Mouse (Mus musculus): ENCODE data around the gene Cttnbp2nl.
A peak's percentile ranks its signal among the peaks of the same experiment; 100 is the strongest.

The Cttnbp2nl gene

GRCm38 (mm10) chr3:105058627-105059513, 5.9 kb upstream of the Cttnbp2nl start:
- peak; percentile 90 for DNase-seq

GRCm38 (mm10) chr3:105055666-105056065, 2.7 kb upstream of the Cttnbp2nl start:
- no peak for DNase-seq

- no peak for DNase-seq
Measured at GRCm38 (mm10) chr3:105054952-105055351, 2.0 kb upstream of the Cttnbp2nl start.

GRCm38 (mm10) chr3:105053698-105054001, 704 bp upstream of the Cttnbp2nl start:
- no peak for DNase-seq

DNA sequence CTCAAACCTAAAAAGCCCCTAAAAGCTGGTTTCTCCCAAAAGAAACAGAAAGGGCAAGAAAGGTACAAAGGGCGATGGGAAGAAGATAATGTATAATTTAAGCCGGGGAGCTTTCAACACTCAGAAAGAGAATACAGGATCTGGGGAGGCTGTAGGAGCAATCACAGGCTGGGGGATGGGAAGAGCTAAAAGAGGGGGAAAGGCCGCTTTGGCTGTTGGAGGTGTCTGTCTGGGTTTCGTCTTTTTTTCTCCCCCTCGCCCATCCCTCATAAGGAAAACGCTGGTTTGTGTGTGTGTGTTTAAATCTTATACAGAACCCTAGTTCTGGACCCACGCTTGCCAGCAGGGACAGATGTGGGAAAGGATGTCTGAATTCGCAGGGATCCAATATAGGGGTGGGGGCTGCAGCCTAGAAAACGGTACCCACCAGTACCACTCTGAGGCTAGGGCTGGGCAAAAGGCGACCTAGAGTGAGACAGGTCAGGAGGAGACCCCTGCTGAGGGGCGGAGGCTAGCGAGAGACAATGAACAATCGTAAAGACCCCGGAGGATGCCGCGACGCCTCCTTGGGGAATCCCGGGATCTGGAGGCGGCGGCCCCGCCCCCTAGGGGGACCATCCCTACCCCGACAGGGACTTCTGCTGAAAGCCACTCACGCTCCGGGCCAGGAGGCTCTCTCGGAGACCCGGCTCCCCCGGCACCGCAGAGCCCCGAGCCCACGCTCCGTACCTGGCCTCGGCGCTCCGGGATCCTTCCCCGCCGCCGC, 592 bp downstream of the Cttnbp2nl start:
- peak; percentile 88 for DNase-seq

- DNase-seq, result peak; percentile 29
Measured at GRCm38 (mm10) chr3:105051103-105051502, 1.8 kb downstream of the Cttnbp2nl start.

- DNase-seq, result no peak
Measured at GRCm38 (mm10) chr3:105049848-105050247, 3.1 kb downstream of the Cttnbp2nl start.

DNA sequence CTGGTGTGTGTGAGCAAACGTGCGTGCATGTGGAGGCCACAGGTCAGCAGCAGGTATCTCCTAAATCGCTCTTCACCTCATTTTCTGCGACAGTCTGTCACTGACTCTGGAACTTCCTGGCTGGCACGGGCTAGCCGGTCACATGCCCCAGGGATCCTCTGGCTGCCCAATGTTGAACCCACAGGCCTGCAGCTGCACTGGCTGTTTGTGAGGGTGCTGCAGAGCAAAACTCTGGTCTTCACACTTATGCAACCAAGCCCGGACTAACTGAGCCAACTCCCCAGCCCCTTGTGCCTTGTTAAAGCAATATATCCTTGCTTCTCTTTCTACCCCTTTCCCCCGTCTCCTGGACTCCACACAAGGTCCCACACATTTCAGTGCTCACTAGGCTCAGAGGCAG, 5.3 kb downstream of the Cttnbp2nl start:
- no peak for DNase-seq

DNA sequence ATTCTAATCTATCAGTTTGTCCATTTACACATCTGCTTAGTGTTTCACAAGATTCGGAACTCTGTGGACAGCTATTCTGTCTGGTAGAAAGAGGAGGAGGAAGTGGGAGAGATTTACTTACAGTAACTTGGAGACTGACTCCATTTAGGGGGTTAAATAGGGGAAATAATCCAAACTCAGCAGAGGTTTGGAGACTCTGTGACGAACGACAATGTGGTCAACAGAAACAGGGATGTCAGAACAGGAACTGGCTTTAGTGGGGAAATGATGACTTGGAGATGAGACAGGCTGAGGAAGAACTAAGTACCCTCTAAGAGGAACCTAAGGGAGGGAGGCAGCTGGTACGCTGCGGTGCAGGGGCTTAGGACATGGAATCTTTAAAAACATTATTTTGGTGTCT, 6.1 kb downstream of the Cttnbp2nl start:
- DNase-seq, result no peak

- no peak for DNase-seq
Measured at GRCm38 (mm10) chr3:105043746-105044145, 9.2 kb downstream of the Cttnbp2nl start.

DNA sequence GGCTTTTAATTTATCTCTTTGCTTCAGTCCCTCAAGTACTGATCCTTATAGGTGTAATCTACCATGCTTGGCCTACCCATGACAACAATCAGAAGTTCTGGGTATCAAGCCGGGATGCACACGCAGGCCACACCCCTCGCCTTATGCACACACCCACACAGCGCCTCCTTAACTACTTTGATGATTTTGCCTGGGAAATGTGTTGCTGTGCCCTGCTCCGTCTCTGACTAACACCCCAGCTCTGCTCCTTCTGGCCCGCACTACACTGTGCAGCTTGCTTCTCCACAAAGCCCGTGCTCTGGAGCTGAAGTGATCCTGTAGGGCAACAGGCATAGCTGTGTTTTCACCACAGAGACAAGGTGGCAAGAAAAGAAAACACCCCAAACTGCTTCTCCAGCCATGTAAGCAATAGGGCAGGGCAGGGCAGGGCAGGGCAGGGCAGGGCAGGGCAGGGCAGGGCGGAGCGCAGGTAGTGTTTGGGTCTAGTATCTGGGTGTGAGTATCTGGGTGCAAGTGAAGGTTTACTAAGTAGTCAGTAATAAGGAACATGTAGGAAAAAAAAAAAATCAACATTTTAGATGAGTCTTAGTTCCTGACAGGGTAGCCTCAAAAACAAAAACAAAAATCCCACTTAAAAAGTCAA, 11.8 kb downstream of the Cttnbp2nl start:
- DNase-seq, result no peak

GRCm38 (mm10) chr3:105040002-105040401, 12.9 kb downstream of the Cttnbp2nl start:
- DNase-seq, result peak; percentile 14

DNA sequence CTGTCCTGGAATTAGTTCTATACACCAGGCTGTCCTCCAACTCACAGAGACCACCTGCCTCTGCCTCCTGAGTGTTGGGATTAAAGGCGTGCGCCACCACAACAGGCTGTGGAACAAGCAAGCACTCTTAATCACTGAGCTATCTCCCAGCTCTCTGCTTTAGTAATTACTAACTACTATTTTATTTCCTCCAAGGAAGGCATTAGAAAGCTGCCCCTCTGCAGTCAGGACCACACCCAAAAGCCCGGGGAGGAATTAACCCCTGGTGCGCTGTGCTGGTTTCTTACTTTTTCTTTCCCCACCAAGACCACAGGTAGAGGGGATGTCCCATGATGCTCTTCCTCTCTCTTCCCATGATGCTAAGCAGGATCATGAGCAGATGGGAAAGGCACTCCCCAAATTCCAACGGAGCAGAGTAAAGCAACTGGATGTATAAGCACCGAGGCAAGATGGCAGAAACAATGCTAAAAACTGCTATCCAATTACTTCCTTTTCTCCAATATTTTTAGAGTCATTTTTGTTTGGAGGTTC, 15.6 kb downstream of the Cttnbp2nl start:
- DNase-seq, result no peak

GRCm38 (mm10) chr3:105036281-105036847, 16.6 kb downstream of the Cttnbp2nl start:
- DNase-seq, result no peak

DNA sequence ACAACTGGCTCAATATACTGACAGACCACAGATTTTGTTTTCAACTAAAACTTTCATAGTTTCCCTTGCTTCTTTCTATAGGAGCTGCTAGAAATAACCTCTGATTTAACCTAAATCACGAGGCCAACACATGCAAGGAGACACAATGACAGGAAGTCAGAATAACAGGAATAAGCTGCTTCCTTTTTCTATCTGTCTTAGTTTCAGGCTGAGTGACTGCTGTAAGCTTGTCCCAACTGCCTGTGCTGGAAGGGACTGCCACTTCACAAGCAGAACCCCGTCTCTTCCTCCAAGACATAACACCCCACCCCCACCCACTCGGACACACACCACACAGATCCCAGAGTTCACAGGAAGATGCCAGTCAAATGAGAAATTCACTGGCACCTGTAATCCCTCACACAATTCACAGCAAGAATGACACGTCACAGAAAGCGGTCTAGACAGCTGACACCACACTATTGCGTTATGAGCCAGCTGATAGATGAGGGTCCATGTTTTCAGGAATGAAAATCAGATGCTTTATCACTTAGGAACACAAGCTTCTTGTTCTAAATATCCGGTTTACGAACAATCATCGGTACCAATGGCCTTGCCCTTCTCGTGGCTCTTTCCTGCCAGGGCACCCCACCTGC, 29.5 kb downstream of the Cttnbp2nl start:
- DNase-seq, result no peak

DNA sequence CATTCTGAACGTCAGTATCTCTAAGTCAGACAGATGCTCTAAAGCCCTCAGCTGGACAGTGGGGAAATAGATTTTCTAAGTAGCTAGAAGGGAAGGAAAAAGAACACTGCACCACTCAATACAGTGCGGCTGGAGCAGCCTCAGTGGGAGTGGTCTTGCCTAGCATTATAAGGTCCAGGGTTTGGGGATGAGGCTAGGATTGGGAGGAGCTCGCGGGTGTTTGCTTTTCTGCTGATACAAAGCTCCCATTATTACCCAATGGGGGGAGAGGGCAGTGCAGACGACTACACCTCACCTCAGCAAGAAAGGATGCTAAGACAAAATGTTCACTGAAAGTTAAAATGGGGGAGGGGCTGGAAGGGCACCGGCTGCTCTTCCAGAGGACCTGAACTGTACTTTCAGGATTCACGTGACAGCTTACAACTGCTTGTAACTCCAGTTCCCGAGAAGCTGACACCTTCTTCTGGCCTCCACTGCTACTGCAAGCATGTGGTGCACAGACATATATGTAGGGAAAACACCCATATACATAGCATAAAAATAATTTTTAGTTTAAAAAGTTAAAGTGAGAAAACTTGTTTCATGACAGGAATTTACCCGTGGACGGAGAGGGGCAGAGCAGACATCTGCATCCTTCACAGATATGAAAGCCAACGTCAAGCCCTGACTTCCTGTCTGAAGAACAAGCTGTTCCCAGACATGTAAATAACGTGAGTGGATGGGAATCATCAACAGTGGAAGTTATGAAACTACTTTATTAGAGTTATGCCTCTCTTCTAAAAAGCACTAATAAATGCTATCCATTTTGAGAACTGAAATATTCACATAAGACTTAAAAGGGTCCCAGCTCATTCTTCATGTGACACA, 32.9 kb downstream of the Cttnbp2nl start:
- no peak for DNase-seq

GRCm38 (mm10) chr3:105018783-105019105, 34.2 kb downstream of the Cttnbp2nl start:
- no peak for DNase-seq

- no peak for DNase-seq
Measured at GRCm38 (mm10) chr3:105018085-105018782, 34.7 kb downstream of the Cttnbp2nl start.

DNA sequence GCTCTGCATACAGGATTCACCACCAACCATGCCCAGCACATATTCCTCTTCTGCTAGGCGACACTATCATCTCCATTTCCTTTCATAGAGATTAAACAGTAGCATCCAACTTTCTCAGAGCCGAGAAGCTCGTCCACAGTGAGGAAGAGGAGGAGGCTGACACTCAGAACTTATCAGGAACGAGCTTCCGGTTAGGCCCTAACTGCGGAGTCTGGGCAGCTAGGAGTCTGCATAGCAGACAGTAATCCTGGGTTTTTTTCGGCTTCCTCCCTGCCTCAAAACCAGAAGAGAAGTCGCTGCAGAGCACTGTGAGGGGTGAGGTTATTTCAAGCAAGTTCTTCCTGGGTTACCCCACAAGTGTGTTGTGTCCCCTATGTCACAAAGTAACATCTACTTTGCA, 35.6 kb downstream of the Cttnbp2nl start:
- DNase-seq, result no peak

DNA sequence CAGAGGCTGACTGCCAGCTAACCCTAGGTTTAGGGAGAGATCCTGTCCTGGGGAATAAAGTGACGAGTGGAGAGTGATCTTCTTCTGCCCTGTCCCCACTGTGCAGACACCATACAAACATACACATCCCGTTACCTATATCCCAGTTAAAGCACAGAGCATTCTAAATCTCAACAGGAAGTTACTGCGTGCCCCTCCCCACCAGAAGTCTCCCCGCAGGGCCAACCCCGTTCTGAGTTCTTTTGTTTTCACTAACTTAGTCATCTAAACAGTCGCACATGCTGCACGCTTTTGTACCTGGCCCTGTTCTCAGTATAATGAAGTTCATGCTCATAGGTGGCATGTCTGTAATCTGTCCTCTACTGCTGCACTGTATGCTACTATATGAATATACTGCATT, 36.7 kb downstream of the Cttnbp2nl start:
- no peak for DNase-seq

DNA sequence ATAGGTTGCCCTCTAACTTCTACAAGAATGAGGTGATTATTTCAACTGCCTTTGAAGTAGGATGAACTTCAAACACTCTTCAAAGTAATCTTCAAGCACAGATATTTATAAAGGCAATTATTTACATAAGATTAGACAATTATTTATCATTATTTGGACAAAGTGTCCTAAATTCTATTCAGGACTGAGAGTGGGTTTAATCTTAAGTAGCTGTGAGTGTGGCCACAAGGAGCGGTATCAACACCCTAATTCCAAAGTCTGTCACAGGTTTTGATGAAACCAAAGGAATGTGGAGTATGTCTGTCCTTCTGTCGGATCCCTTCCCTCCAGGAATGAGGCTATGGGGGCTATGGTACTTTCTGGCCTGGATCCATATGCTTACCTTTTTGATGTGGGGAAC, 38.0 kb downstream of the Cttnbp2nl start:
- DNase-seq, result no peak

Measured in embryo, embryonic 11 days (tissue).